Mouse (Mus musculus): ENCODE measurements around the gene Ddx4.
"Not testable (repeated sequence)": the region's sequence is repeated elsewhere in the genome, so short reads cannot be mapped to it uniquely, and the experiment has no call there.

The Ddx4 gene

DNA sequence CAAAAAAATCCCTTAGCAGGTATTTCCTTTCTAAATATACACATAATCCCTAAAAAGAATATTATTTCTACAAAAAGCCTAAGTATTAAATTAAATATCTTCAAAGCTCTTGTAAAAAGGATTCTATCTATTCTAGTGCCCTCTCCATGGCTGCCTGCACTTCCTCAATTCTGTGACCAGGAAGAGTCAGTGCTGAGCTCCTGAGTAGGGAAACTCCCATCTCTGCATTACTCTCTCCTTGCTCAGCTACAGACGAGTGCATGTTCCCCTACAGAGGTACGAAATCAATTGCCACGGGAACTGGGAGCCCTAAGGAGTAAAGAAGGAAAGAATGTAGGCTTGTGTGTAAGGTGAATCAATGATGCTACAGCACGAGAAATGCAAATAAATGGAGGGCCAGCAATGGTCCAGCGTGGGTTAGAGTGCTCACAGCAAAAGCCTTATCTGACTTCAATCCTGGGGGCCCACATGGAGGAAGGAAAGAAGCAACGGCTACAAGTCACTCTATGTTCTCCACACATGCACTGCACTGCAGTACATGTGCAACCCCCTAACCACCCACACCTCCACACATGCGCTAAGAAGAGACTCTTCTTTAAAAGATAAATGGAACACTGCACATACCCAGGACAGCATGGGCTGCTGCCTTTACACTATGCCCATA lies 17.0 kb downstream of the Ddx4 start:
- DNase-seq = no peak

- no peak for DNase-seq
Measured at GRCm38 (mm10) chr13:112625566-112625965, 26.7 kb downstream of the Ddx4 start.

GRCm38 (mm10) chr13:112624622-112625021 lies 27.7 kb downstream of the Ddx4 start:
- no peak for DNase-seq

- no peak for DNase-seq
Measured at GRCm38 (mm10) chr13:112623656-112624055, 28.6 kb downstream of the Ddx4 start.

- DNase-seq = no peak
Measured at GRCm38 (mm10) chr13:112621592-112621991, 30.7 kb downstream of the Ddx4 start.

DNA sequence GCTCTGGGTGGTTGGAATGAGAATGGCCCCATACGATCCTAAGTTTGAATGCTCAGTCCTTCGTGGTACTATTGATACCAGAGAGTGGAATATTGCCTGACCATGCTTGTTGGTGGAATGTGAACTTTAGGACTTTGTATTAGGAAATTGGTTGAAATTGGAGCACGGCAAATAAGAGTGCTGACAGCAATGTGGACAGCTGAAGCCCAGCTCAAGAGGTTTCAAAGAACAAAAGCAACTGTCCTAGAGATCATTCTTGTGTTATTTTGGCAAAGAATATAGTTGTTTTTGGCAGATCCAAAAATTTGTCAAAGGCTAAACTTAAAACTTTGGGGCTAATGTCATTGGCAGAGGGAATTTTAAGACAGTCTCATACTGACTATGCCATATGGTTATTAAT lies 43.7 kb downstream of the Ddx4 start:
- DNase-seq = no peak

DNA sequence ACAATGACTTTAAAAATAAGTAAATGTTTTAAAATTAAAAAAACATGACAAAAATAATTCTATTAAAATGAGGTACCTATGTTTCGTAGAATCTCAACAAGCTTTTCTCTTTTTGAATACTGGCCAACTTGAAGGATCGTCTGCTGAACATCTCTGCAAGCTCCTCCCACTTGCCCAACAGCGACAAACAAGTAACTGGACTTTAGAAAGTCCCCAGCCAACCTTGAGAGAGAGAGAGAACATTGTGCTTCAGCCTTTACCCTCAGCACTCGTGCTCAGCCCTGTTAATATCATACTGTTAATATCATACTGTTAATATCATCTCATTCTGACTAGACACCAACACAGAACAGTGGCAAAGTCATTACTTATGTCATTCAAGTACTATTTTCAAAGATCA lies 47.9 kb downstream of the Ddx4 start:
- no peak for DNase-seq

DNA sequence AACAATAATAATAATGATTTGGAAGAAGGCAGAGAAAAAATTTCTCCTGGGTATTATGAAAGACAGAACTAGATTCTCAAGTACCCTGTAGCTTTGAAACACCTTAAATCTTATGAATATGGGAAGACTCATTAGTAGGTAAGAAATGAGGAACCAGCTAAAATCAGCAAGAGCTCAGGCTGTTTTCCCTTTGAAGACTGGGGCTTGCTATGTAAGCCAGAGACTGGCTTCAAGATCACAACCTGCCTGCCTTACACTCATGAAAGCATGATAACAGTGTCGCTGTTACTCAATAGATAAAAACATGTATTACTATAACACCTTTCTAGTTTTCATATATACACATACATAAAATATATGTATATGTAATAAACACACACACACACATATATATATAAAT lies 48.4 kb downstream of the Ddx4 start:
- DNase-seq = no peak

DNA sequence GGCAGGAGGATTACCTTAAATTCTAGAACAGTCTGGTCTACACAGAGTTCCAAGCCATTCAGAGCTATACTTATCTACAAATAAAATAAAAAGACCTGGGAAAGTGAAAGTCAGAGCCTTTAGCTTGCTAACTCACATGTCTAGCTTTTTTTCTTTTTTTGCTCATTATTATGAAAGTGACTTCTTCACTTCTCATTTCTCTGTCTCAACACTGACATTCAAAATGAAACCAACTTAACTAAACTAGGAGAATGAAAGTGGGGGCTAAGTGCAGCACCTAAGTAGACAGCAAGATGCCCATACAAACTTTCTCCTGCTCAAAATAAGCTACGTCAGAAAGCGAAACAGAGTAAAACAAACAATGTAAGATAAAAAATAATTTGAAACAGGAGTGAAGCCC lies 49.7 kb downstream of the Ddx4 start:
- no peak for DNase-seq

- DNase-seq = not testable (repeated sequence)
Measured at GRCm38 (mm10) chr13:112594260-112594659, 58.0 kb downstream of the Ddx4 start, which contains the start of gene Il31ra. Il31ra (minus strand) TSS chr13:112594360.

GRCm38 (mm10) chr13:112590254-112590653 lies 62.0 kb downstream of the Ddx4 start:
- DNase-seq = no peak

DNA sequence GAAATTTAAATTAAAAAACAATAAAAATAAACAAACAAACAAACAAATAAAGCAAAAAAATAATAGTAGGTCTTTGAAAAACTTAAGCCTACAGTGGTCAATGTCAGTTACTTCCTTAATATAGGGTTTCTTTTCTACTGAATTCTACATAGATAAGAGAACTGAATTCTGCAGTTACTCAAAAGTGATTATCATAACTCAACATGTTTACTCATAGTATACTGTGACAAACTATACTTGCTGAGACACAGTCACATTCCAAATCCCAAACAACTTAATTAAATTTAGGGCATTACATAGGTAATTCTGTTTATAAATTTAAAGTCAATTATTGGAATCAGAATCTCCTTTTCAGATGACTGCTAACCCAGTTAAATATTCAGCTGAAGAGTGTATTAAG lies 62.6 kb downstream of the Ddx4 start:
- no peak for DNase-seq

DNA sequence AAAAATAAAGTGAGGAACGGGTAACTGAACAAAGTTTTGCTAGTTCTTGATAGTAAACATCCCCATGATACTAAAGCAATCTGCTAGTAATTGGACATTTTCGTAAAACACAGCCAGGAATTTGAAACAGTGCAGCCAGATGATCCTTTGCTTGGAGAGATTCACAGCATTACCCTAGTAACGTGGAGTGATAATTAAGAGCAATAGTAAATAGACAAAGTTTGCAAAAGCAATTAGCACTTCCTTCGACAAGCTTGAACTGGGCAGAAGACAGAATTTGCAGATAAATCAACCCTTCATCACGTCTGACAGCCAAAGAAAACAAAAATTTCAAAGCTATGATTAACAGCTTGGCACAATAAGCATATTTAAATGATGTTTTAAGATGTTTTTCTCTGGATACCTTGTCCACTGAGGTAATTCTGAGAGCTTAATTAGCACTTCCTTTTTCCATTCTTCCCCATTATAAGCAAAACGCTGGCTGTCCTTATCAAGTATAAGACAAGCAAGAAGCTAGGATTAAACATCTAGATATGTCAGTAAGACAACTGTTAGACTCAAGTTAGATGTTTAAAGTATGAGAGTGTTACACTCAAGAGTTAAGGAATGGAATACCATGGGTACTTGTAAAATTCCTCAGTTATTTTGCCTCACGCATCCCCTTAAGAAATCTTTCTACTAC lies 67.6 kb downstream of the Ddx4 start:
- DNase-seq = no peak

GRCm38 (mm10) chr13:112582291-112582690 lies 70.0 kb downstream of the Ddx4 start:
- DNase-seq = no peak

DNA sequence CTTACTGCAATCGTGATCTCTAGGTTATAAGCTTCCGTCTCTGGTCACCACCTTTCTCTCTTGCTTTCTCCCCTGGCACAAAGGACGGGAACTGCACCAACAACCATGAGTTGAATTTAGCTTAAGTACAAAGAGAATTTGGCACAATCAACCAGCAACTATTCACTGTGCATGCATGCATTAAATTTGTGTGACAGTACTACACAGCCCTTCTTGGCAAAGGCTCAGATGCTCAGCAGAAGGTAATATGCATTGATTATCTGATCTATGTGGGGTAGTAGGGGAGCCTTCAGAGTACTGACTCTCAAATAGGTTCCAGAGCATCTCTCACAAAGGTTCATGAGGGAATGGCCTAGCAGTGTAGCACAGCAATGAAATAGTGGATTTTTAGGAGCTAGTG lies 70.5 kb downstream of the Ddx4 start:
- DNase-seq = no peak

GRCm38 (mm10) chr13:112580590-112581320 lies 71.5 kb downstream of the Ddx4 start:
- DNase-seq = no peak

DNA sequence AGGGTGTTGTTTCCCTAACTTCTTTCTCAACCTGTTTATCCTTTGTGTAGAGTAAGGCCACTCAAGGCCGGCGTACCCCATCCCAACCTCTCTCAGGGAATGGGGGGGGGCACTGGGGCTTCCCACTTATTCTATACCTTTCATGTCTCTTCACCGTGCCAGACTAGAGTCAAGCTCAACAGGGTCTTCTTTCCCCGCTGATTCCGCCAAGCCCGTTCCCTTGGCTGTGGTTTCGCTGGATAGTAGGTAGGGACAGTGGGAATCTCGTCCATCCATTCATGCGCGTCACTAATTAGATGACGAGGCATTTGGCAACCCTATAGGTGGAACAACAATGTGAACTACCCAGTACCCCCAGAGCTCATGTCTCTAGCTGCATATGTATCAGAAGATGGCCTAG lies 74.2 kb downstream of the Ddx4 start:
- peak; percentile 97 to 100 for DNase-seq

DNA sequence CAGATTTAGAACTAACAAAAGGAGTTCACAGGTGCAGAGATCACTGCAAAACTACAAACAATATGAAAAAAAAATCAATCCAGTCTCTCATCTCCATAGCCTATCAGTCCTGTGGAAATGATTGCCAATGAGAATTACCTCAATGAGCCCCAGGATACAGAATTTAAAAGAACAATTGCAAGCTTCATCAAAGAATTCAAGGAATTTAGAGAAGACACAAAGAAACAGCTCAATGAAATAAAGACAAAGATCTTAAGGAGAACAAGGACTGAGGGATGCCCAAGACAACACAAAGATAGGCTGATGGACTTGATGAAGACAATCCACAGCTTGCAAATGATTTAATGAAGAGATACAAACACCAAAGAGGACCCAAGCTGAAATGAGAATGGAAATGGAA lies 78.5 kb downstream of the Ddx4 start:
- DNase-seq = no peak

DNA sequence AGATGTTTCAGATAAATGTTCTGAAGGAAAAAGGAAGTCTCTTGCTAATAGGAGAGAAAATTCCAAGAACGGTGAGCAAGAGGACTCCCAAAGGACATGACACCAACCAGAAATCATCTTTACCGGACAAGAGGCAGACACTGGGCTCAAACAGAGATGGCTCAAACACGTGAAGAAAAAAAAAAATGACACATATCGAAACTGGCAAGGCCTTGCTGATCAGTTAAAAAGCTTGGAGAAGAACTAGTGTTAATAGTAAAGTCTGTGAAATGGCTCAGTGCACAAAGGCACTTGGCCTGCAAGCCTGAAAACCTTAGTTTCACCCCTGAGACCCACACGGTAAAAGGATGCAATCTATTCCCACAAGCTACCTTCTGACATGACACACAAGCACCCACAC lies 81.5 kb downstream of the Ddx4 start:
- no peak for DNase-seq

DNA sequence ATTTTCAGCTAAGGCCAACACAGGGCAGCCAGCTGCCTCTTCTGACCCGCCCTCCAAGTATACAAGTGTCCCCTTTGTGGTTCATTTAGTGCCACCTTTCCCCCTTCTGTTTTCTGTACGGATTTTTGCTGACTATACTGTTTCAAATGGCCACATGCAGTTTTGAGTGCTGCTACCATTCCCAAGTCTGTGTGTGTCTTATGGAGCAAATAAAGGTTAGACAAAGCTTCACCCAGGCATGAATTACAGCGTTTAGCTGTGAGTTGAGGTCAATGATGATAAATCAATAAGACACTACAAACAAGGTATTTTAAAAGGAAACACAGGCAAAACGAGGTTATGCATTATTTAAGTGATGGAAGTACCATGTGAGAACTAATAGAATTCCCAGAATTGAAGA lies 82.7 kb downstream of the Ddx4 start:
- DNase-seq = no peak

DNA sequence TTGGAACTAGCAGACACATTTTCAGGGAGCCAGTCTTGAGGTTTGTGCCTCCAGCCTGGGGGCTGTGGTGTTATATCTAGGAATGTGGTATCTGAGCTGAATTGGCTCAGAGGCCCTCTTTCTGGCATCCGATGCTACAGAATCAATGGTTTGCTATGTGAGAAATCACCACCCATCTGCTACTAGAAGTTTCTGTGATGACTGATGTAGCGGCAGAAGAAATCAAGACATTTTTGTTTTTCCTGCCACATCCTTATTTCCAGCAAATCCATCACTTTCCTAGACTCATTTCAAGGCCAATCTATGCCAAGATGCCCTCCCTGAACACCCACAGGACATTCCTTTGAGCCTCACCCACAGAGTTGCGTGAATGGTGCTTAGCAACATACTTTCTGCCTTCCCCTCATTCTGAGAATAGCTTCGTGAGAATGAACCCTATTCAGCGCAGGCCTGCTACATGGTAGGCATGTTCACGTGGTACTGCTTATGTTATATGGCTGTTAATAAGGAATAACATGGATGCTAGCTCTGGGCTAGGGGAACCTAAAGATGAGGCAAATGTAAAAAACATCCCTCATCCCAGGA lies 91.6 kb downstream of the Ddx4 start:
- no peak for DNase-seq

DNA sequence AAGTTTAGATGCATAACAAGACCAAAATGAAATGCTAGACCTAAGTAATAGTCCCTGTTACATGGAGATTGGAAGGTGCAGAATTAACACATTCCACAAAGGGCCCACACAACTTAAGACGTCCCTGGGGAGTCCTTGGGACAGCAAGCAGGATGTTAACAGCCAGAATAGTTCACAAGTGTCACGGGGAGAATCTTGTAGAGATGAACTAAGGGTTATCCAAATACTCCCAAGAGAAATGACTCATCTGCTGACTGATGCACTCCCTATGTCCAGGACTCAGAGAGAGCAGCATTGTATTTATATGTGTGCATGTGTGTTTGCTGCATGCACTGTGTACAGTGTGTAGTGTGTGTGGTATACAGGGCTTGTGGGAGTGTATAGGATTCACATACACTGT lies 95.8 kb downstream of the Ddx4 start:
- no peak for DNase-seq

- no peak for DNase-seq
Measured at GRCm38 (mm10) chr13:112553304-112553703, 99.0 kb downstream of the Ddx4 start.
